Mouse (Mus musculus) intestine, embryonic 16.5 days (tissue): Measurements from ENCODE around the gene Vps41. TPM values are rescaled to one million over a fixed set of nuclear protein-coding genes. Genes with fewer than 3 reads are reported as not detected.

Source experiments
- ATAC-seq: fragments of 200-750 bp; cut with Nextera tagmentation; 2 replicates; pipeline ENCODE4 v1.8.0; 2017; ENCODE audit warnings: moderate TSS enrichment, moderate library complexity
- H3K27ac ChIP-seq: fragments of 300-500 bp; sonication (generic); 2 replicates; pipeline ENCODE4 v1.5.1; 2014; ENCODE audit warnings: mild to moderate bottlenecking, low read length
- H3K27me3 ChIP-seq: fragments of 300-500 bp; sonication (generic); replicated peaks from 2 replicates; pipeline ENCODE4 v1.6.1; 2014; ENCODE audit warnings: low read length, control low read depth, mixed read lengths; ENCODE audit not compliant: control insufficient read depth, insufficient read depth
- H3K36me3 ChIP-seq: fragments of 300-500 bp; sonication (generic); 2 replicates; pipeline ENCODE4 v1.6.1; 2014; ENCODE audit warnings: low read length, control low read depth; ENCODE audit not compliant: control insufficient read depth, insufficient read depth
- H3K4me1 ChIP-seq: fragments of 300-500 bp; sonication (generic); 2 replicates; pipeline ENCODE4 v1.6.1; 2014; ENCODE audit warnings: low read length, control low read depth, mixed read lengths; ENCODE audit not compliant: control insufficient read depth, insufficient read depth
- H3K4me2 ChIP-seq: fragments of 300-500 bp; sonication (generic); 2 replicates; pipeline ENCODE4 v1.6.1; 2014; ENCODE audit warnings: low read depth, low read length, control low read depth
- H3K4me3 ChIP-seq: fragments of 300-500 bp; sonication (generic); 2 replicates; pipeline ENCODE4 v1.5.1; 2014; ENCODE audit warnings: mild to moderate bottlenecking, low read length
- H3K9ac ChIP-seq: fragments of 300-500 bp; sonication (generic); 2 replicates; pipeline ENCODE4 v1.6.1; 2014; ENCODE audit warnings: low read depth, low read length
- H3K9me3 ChIP-seq: fragments of 300-500 bp; sonication (generic); 2 replicates; pipeline ENCODE4 v1.6.1; 2016; ENCODE audit warnings: low read length, control low read depth; ENCODE audit not compliant: control insufficient read depth
- WGBS: fragments of 180-500 bp; shearing (Covaris S2); extraction: QIAGEN DNeasy Blood & Tissue Kit; methylation state at CpG from one replicate; pipeline ENCODE4 v1.1.7; 2014; 5-methylcytosine and 5-hydroxymethylcytosine counted together
- polyA plus RNA-seq: library from polyadenylated mRNA; unstranded; fragments of >200 nt; fragmentation: Nextera tagmentation; extraction: Ambion mirVana; gene quantifications from 2 replicates; pipeline ENCODE4 v1.2.1, GENCODE M21; 2015

Vps41 gene
- polyA plus RNA-seq, 1 experiment from 2014 or later, result 62.5 TPM

- Histone ChIP-seq H3K27ac (no peak overlapping the region), H3K27me3 (no peaks in the 10 kb centered on the region), H3K9me3 (no peaks in the 10 kb centered on the region), H3K4me2 (no peak overlapping the region), H3K4me3 (no peak overlapping the region), H3K4me1 (no peaks in the 10 kb centered on the region), H3K36me3 (no peaks in the 10 kb centered on the region), H3K9ac (no peak overlapping the region)
- 62% methylated on average over 9 of the region's 9 CpGs for WGBS
- no peak for ATAC-seq
Observed at GRCm38 (mm10) chr13:18892910-18893309, 175.8 kb downstream of the Vps41 start.

GRCm38 (mm10) chr13:18896789-18897188 lies 179.7 kb downstream of the Vps41 start:
- Histone ChIP-seq H3K4me2 (no peak overlapping the region), H3K27me3 (no peaks in the 10 kb centered on the region), H3K27ac (no peak overlapping the region), H3K9ac (no peak overlapping the region), H3K4me3 (no peak overlapping the region), H3K36me3 (no peaks in the 10 kb centered on the region), H3K4me1 (no peaks in the 10 kb centered on the region), H3K9me3 (no peaks in the 10 kb centered on the region)
- 86% methylated on average over 3 of the region's 3 CpGs for WGBS
- no peak for ATAC-seq

- Histone ChIP-seq H3K27me3 (no peaks in the 10 kb centered on the region), H3K9ac (no peak overlapping the region), H3K4me1 (no peaks in the 10 kb centered on the region), H3K27ac (no peak overlapping the region), H3K36me3 (no peaks in the 10 kb centered on the region), H3K4me2 (no peak overlapping the region), H3K9me3 (no peaks in the 10 kb centered on the region), H3K4me3 (no peak overlapping the region)
- ATAC-seq, result no peak
- WGBS, result 85% methylated on average over 6 of the region's 6 CpGs
Observed at GRCm38 (mm10) chr13:18903623-18904022, 186.5 kb downstream of the Vps41 start.

GRCm38 (mm10) chr13:18914774-18915173 lies 197.7 kb downstream of the Vps41 start:
- H3K36me3 ChIP-seq, result no peaks in the 10 kb centered on the region
- H3K4me1 ChIP-seq, result no peaks in the 10 kb centered on the region
- 87% methylated on average over 4 of the region's 4 CpGs for WGBS
- no peak overlapping the region for H3K4me2 ChIP-seq
- no peaks in the 10 kb centered on the region for H3K27me3 ChIP-seq
- no peak overlapping the region for H3K27ac ChIP-seq
- no peak overlapping the region for H3K9ac ChIP-seq
- H3K4me3 ChIP-seq, result no peak overlapping the region
- H3K9me3 ChIP-seq, result no peaks in the 10 kb centered on the region
- ATAC-seq, result no peak

Other genes with a start within 250 kb of the Vps41 start
- gene Amph, start 230.9 kb downstream of the Vps41 start, polyA plus RNA-seq, result 1.6 and 1.8 TPM in 2 replicates